Mouse (Mus musculus) left cerebral cortex, adult 2 months (tissue): ENCODE results near the gene Spry2. TPM values are rescaled to one million over a fixed set of nuclear protein-coding genes. Genes with fewer than 3 reads are reported as not detected.

Experiments
- DNase-seq, 2 experiments: peaks; one replicate each; pipeline ENCODE4 v3.0.0; 2021 to 2022; ENCODE audit warnings: low spot score in 2 of 2, mixed read lengths in 1 of 2; ENCODE audit errors: extremely low spot score in 1 of 2
- H3K27ac ChIP-seq: fragments of 200-600 bp; 2 replicates; pipeline ENCODE4 v1.8.1; 2022
- H3K4me3 ChIP-seq: fragments of 200-600 bp; 2 replicates; pipeline ENCODE4 v1.8.1; 2022
- CTCF ChIP-seq: fragments of 200-600 bp; IDR thresholded peaks from 2 replicates; pipeline ENCODE4 v1.8.1; 2022; ENCODE audit warnings: antibody characterized with exemption, mild to moderate bottlenecking, moderate library complexity
- intact Hi-C: fragments of 180-260 bp; cut with DNase I; formaldehyde crosslinking; loops from one replicate; pipeline ENCODE4 v1.15.1; 2025
- long read RNA-seq, 2 experiments: library from polyadenylated mRNA; stranded (forward); transcript quantifications; one replicate each; pipeline ENCODE4 v2.0.0; 2021; ENCODE audit warnings: borderline mapping rate in 2 of 2
- total RNA-seq, 2 experiments: library from RNA; stranded (reverse); gene quantifications; 2 replicates each; pipeline ENCODE4 v1.2.3; 2021

Spry2 gene
- total RNA-seq: 100 to 1,000 TPM in 1 of 2 experiments, 10 to 100 TPM in 1; 96.2 to 102 TPM
- long read RNA-seq, experiment 1, transcript Spry2-201 (2 exons, 2,087 nt): major isoform, 8 of 10 reads
- long read RNA-seq, experiment 1, partial matches to known transcripts: 1 of 10 reads
- long read RNA-seq, experiment 1, other reads (novel, unspliced or antisense): 1 of 10 reads
- long read RNA-seq, experiment 2, partial matches to known transcripts: 0 of 3 reads
- long read RNA-seq, experiment 2, other reads (novel, unspliced or antisense): 2 of 3 reads

- DNase-seq: peak; percentile 85 to 91
- H3K27ac ChIP-seq: peak within 1 kb of the TSS; percentile 99
- intact Hi-C loops: loop anchor here (1.0 to 10.0 kb wide), 12 partner anchors 115 to 722 kb away; partner anchors contain the start of gene Rbm26
- H3K4me3 ChIP-seq: peak within 1 kb of the TSS; percentile 57
- TF ChIP-seq CTCF: no peak
Observed at GRCm38 (mm10) chr14:105896791-105897568, at the start of gene Spry2. Gene Spry2 (minus strand): TSS chr14:105896819.

GRCm38 (mm10) chr14:105941353-105941752 lies 44.7 kb upstream of the Spry2 start:
- no peak for TF ChIP-seq CTCF
- no peak for DNase-seq
- H3K4me3 ChIP-seq: no peak overlapping the region
- no peak overlapping the region for H3K27ac ChIP-seq
- intact Hi-C loops: no loop called here

GRCm38 (mm10) chr14:105926726-105927125 lies 30.1 kb upstream of the Spry2 start:
- DNase-seq: no peak
- H3K4me3 ChIP-seq: no peak overlapping the region
- no peak overlapping the region for H3K27ac ChIP-seq
- intact Hi-C loops: no loop called here
- no peak for TF ChIP-seq CTCF

GRCm38 (mm10) chr14:105925305-105925704 lies 28.7 kb upstream of the Spry2 start:
- no peak overlapping the region for H3K27ac ChIP-seq
- no peak overlapping the region for H3K4me3 ChIP-seq
- DNase-seq: no peak
- intact Hi-C loops: loop anchor here (2.0 kb wide), 1 partner anchor 529 kb away; no protein-coding TSS in a partner anchor
- no peak for TF ChIP-seq CTCF

GRCm38 (mm10) chr14:105924712-105925111 lies 28.1 kb upstream of the Spry2 start:
- intact Hi-C loops: loop anchor here (2.0 to 5.0 kb wide), 2 partner anchors 528 to 612 kb away; no protein-coding TSS in a partner anchor
- peak in 1 of 2 experiments; percentile 23 for DNase-seq

GRCm38 (mm10) chr14:105922874-105923273 lies 26.3 kb upstream of the Spry2 start:
- H3K4me3 ChIP-seq: no peak overlapping the region
- no peak for DNase-seq
- H3K27ac ChIP-seq: no peak overlapping the region
- intact Hi-C loops: loop anchor here (2.0 to 5.0 kb wide), 2 partner anchors 24 to 611 kb away; no protein-coding TSS in a partner anchor
- TF ChIP-seq CTCF: no peak

More at GRCm38 (mm10) chr14:105924712-105925111, 28.1 kb upstream of the Spry2 start:
- TF ChIP-seq CTCF: peak; percentile 68
- Histone ChIP-seq H3K27ac (no peak overlapping the region), H3K4me3 (no peak overlapping the region)

- intact Hi-C loops: loop anchor here (2.0 to 5.0 kb wide), 2 partner anchors 24 to 610 kb away; no protein-coding TSS in a partner anchor
- no peak for TF ChIP-seq CTCF
- H3K27ac ChIP-seq: no peak overlapping the region
- DNase-seq: no peak
- H3K4me3 ChIP-seq: no peak overlapping the region
Observed at GRCm38 (mm10) chr14:105922427-105922826, 25.8 kb upstream of the Spry2 start.

- DNase-seq: no peak
- intact Hi-C loops: loop anchor here (5.0 kb wide), 1 partner anchor 609 kb away; no protein-coding TSS in a partner anchor
- Histone ChIP-seq H3K4me3 (no peak overlapping the region), H3K27ac (no peak overlapping the region)
- no peak for TF ChIP-seq CTCF
Observed at GRCm38 (mm10) chr14:105921217-105921695, 24.6 kb upstream of the Spry2 start.

- no peak for TF ChIP-seq CTCF
- DNase-seq: no peak
- intact Hi-C loops: loop anchor here (5.0 kb wide), 1 partner anchor 608 kb away; no protein-coding TSS in a partner anchor
- Histone ChIP-seq H3K27ac (no peak overlapping the region), H3K4me3 (no peak overlapping the region)
Observed at GRCm38 (mm10) chr14:105920395-105921216, 24.0 kb upstream of the Spry2 start.

GRCm38 (mm10) chr14:105907216-105907615 lies 10.6 kb upstream of the Spry2 start:
- TF ChIP-seq CTCF: no peak
- intact Hi-C loops: no loop called here
- H3K27ac ChIP-seq: no peak overlapping the region
- no peak for DNase-seq
- H3K4me3 ChIP-seq: no peak overlapping the region

GRCm38 (mm10) chr14:105905935-105906334 lies 9.3 kb upstream of the Spry2 start:
- Histone ChIP-seq H3K4me3 (no peak overlapping the region), H3K27ac (no peak overlapping the region)
- no peak for TF ChIP-seq CTCF
- intact Hi-C loops: no loop called here
- no peak for DNase-seq
